Mouse (Mus musculus) neural tube, embryonic 12.5 days (tissue): ENCODE results near the gene Vax2. TPM values are rescaled to one million over a fixed set of nuclear protein-coding genes. Genes with fewer than 3 reads are reported as not detected.
A peak's percentile ranks its signal among the peaks of the same experiment; 100 is the strongest.

Source experiments
- ATAC-seq: fragments of 200-750 bp; cut with Nextera tagmentation; 2 replicates; pipeline ENCODE4 v1.8.0; 2017; ENCODE audit warnings: low read depth, mild to moderate bottlenecking, moderate TSS enrichment, moderate library complexity; ENCODE audit not compliant: low FRiP score
- H3K27ac ChIP-seq: fragments of 300-500 bp; sonication (generic); 2 replicates; pipeline ENCODE4 v1.5.1; 2016
- H3K27me3 ChIP-seq: fragments of 300-500 bp; sonication (generic); replicated peaks from 2 replicates; pipeline ENCODE4 v1.6.1; 2016; ENCODE audit warnings: mild to moderate bottlenecking
- H3K36me3 ChIP-seq: fragments of 300-500 bp; sonication (generic); 2 replicates; pipeline ENCODE4 v1.6.1; 2016; ENCODE audit warnings: mild to moderate bottlenecking
- H3K4me1 ChIP-seq: fragments of 300-500 bp; sonication (generic); 2 replicates; pipeline ENCODE4 v1.6.1; 2016
- H3K4me2 ChIP-seq: fragments of 300-500 bp; sonication (generic); replicated peaks from 2 replicates; pipeline ENCODE4 v1.6.1; 2016; ENCODE audit warnings: mild to moderate bottlenecking
- H3K4me3 ChIP-seq: fragments of 300-500 bp; sonication (generic); 2 replicates; pipeline ENCODE4 v1.5.1; 2016
- H3K9ac ChIP-seq: fragments of 300-500 bp; sonication (generic); 2 replicates; pipeline ENCODE4 v1.6.1; 2016; ENCODE audit warnings: mild to moderate bottlenecking
- H3K9me3 ChIP-seq: fragments of 300-500 bp; sonication (generic); 2 replicates; pipeline ENCODE4 v1.6.1; 2016; ENCODE audit warnings: mild to moderate bottlenecking
- WGBS: fragments of 180-500 bp; shearing (Covaris S2); methylation state at CpG from one replicate; pipeline ENCODE4 v1.1.7; 2016; 5-methylcytosine and 5-hydroxymethylcytosine counted together
- polyA plus RNA-seq: library from polyadenylated mRNA; unstranded; fragments of >200 nt; fragmentation: Nextera tagmentation; extraction: Ambion mirVana; gene quantifications from 2 replicates; pipeline ENCODE4 v1.2.1, GENCODE M21; 2016

Gene Vax2
- polyA plus RNA-seq, 1 experiment from 2014 or later, result 0.15 TPM

GRCm38 (mm10) chr6:83775638-83776293 is 64.7 kb downstream of the Vax2 start, which contains the start of gene Tex261:
Gene Tex261 (minus strand): TSS chr6:83775813.
- peak; percentile 95 for ATAC-seq

GRCm38 (mm10) chr6:83778306-83778705 is 67.2 kb downstream of the Vax2 start:
- Histone ChIP-seq H3K27ac (no peak overlapping the region), H3K36me3 (peaks cover 2% of the 10 kb centered on the region; the same call in 1 of the 2 replicates), H3K27me3 (no peaks in the 10 kb centered on the region), H3K4me3 (no peak overlapping the region), H3K4me1 (peaks cover 19% of the 10 kb centered on the region), H3K4me2 (no peak overlapping the region), H3K9ac (no peak overlapping the region), H3K9me3 (no peaks in the 10 kb centered on the region)
- WGBS, result 83% methylated on average over 7 of the region's 7 CpGs
- ATAC-seq, result no peak

More at GRCm38 (mm10) chr6:83775638-83776293, 64.7 kb downstream of the Vax2 start, which contains the start of gene Tex261:
- Histone ChIP-seq H3K27me3 (no peaks in the 10 kb centered on the region), H3K36me3 (peaks cover 23% of the 10 kb centered on the region), H3K4me1 (peaks cover 19% of the 10 kb centered on the region), H3K27ac (no peak within 1 kb of the TSS; the same call in 1 of the 2 replicates), H3K4me2 (peak within 1 kb of the TSS; percentile 89), H3K9me3 (no peaks in the 10 kb centered on the region), H3K9ac (peak within 1 kb of the TSS; percentile 90), H3K4me3 (peak within 1 kb of the TSS; percentile 80)
- under 1% methylated on average over 45 of the region's 45 CpGs for WGBS

- no peaks in the 10 kb centered on the region for H3K36me3 ChIP-seq
- peaks cover 12% of the 10 kb centered on the region for H3K4me1 ChIP-seq
- no peak overlapping the region for H3K4me2 ChIP-seq
- no peak overlapping the region for H3K9ac ChIP-seq
- no peaks in the 10 kb centered on the region for H3K9me3 ChIP-seq
- no peak for ATAC-seq
- no peaks in the 10 kb centered on the region for H3K27me3 ChIP-seq
- H3K4me3 ChIP-seq, result no peak overlapping the region
- WGBS, result 8% methylated on average over 5 of the region's 5 CpGs
- H3K27ac ChIP-seq, result no peak overlapping the region
Measured at GRCm38 (mm10) chr6:83779026-83779425, 68.0 kb downstream of the Vax2 start.

GRCm38 (mm10) chr6:83786426-83786825 is 75.4 kb downstream of the Vax2 start:
- ATAC-seq, result no peak
- Histone ChIP-seq H3K4me2 (no peak overlapping the region), H3K27me3 (no peaks in the 10 kb centered on the region), H3K4me3 (no peak overlapping the region), H3K4me1 (peaks cover 12% of the 10 kb centered on the region), H3K9ac (no peak overlapping the region), H3K36me3 (no peaks in the 10 kb centered on the region), H3K9me3 (no peaks in the 10 kb centered on the region), H3K27ac (no peak overlapping the region)
- WGBS, result 76% methylated on average over 3 of the region's 3 CpGs

Other genes starting within 250 kb of the Vax2 start
- 62.6 and 66.4 TPM in 2 replicates for gene Dguok, start 204.3 kb upstream of the Vax2 start, polyA plus RNA-seq
- 1.3 and 2.0 TPM in 2 replicates for gene Actg2, start 175.0 kb upstream of the Vax2 start, polyA plus RNA-seq
- gene Stambp, start 138.5 kb upstream of the Vax2 start, polyA plus RNA-seq, result 34.4 and 34.6 TPM in 2 replicates
- gene Clec4f, start 55.1 kb upstream of the Vax2 start, polyA plus RNA-seq, result not detected in 2 replicates
- gene Cd207, start 33.4 kb upstream of the Vax2 start, polyA plus RNA-seq, result not detected in 2 replicates
- not detected in 2 replicates for gene Atp6v1b1, start 31.7 kb downstream of the Vax2 start, polyA plus RNA-seq
- gene Ankrd53, start 51.4 kb downstream of the Vax2 start, polyA plus RNA-seq, result 0.15 and 0.22 TPM in 2 replicates
- gene Tex261, start 64.5 kb downstream of the Vax2 start, polyA plus RNA-seq, result 71.6 and 72.6 TPM in 2 replicates
- gene Nagk, start 83.7 kb downstream of the Vax2 start, polyA plus RNA-seq, result 59.1 and 62.6 TPM in 2 replicates
- gene Paip2b, start 120.5 kb downstream of the Vax2 start, polyA plus RNA-seq, result 19.1 and 22.4 TPM in 2 replicates
- gene Zfp638, start 155.8 kb downstream of the Vax2 start, polyA plus RNA-seq, result 86.4 and 92.4 TPM in 2 replicates